Mouse (Mus musculus) testis, adult 2 months (tissue): ENCODE measurements around the gene Wsb2. TPM values are rescaled to one million over a fixed set of nuclear protein-coding genes. Genes with fewer than 3 reads are reported as not detected.

ENCODE experiments used
- H3K27ac ChIP-seq: fragments of 200-500 bp; 2 replicates; pipeline ENCODE4 v1.5.1; 2012; ENCODE audit warnings: low read depth, low read length; ENCODE audit not compliant: control insufficient read depth, insufficient read depth
- H3K27me3 ChIP-seq: fragments of 200-500 bp; 2 replicates; pipeline ENCODE4 v1.6.1; 2012; ENCODE audit warnings: mild to moderate bottlenecking, low read length, moderate library complexity; ENCODE audit not compliant: control insufficient read depth, insufficient read depth
- H3K36me3 ChIP-seq: fragments of 200-500 bp; 2 replicates; pipeline ENCODE4 v1.6.1; 2012; ENCODE audit warnings: mild to moderate bottlenecking, low read length; ENCODE audit not compliant: control insufficient read depth, insufficient read depth
- H3K4me1 ChIP-seq: fragments of 200-500 bp; 2 replicates; pipeline ENCODE4 v1.6.1; 2012; ENCODE audit warnings: low read length; ENCODE audit not compliant: control insufficient read depth, insufficient read depth
- H3K4me3 ChIP-seq: fragments of 200-500 bp; 2 replicates; pipeline ENCODE4 v1.5.1; 2012; ENCODE audit warnings: low read depth, mild to moderate bottlenecking, low read length, moderate library complexity, mixed read lengths; ENCODE audit not compliant: control insufficient read depth
- CTCF ChIP-seq: fragments of 200-500 bp; IDR thresholded peaks from 2 replicates; pipeline ENCODE4 v1.5.1; 2012; ENCODE audit warnings: low read depth, mild to moderate bottlenecking, inconsistent platforms, low read length, moderate library complexity; ENCODE audit not compliant: control insufficient read depth, insufficient read depth, insufficient replicate concordance
- POLR2A ChIP-seq: fragments of 200-500 bp; IDR thresholded peaks from 2 replicates; pipeline ENCODE4 v1.6.1; 2012; ENCODE audit warnings: low read depth, mild to moderate bottlenecking, inconsistent platforms, low read length, moderate library complexity; ENCODE audit not compliant: control insufficient read depth
- polyA plus RNA-seq: library from polyadenylated mRNA; depleted of rRNA; stranded (reverse); fragments of >200 nt; gene quantifications from 2 replicates; pipeline ENCODE4 v1.2.3, GENCODE M21; 2012

Gene Wsb2
- polyA plus RNA-seq, 1 experiment: 56.3 TPM

GRCm38 (mm10) chr5:117346281-117346680 lies 10.8 kb upstream of the Wsb2 start:
- no peak overlapping the region for H3K4me3 ChIP-seq
- peaks cover 5% of the 10 kb centered on the region for H3K4me1 ChIP-seq

GRCm38 (mm10) chr5:117347011-117347410 lies 10.1 kb upstream of the Wsb2 start:
- Histone ChIP-seq H3K4me3 (no peak overlapping the region), H3K27me3 (no peaks in the 10 kb centered on the region), H3K36me3 (no peaks in the 10 kb centered on the region), H3K4me1 (peaks cover 5% of the 10 kb centered on the region), H3K27ac (peak overlapping the region; percentile 36)
- TF ChIP-seq CTCF (no peak), POLR2A (no peak)

More at GRCm38 (mm10) chr5:117346281-117346680, 10.8 kb upstream of the Wsb2 start:
- H3K27me3 ChIP-seq: no peaks in the 10 kb centered on the region
- no peaks in the 10 kb centered on the region for H3K36me3 ChIP-seq
- peak overlapping the region; percentile 36; the same call in 1 of the 2 replicates for H3K27ac ChIP-seq
- TF ChIP-seq POLR2A (no peak), CTCF (no peak)

GRCm38 (mm10) chr5:117347838-117348237 lies 9.3 kb upstream of the Wsb2 start:
- Histone ChIP-seq H3K27me3 (no peaks in the 10 kb centered on the region), H3K4me3 (peak overlapping the region; percentile 74), H3K4me1 (peaks cover 5% of the 10 kb centered on the region), H3K27ac (peak overlapping the region; percentile 76; the same call in 1 of the 2 replicates), H3K36me3 (no peaks in the 10 kb centered on the region)
- TF ChIP-seq POLR2A: no peak
- TF ChIP-seq CTCF: no peak

- Histone ChIP-seq H3K27ac (peak overlapping the region; percentile 76; the same call in 1 of the 2 replicates), H3K4me3 (peak overlapping the region; percentile 87), H3K4me1 (peaks cover 5% of the 10 kb centered on the region), H3K27me3 (no peaks in the 10 kb centered on the region), H3K36me3 (no peaks in the 10 kb centered on the region)
- TF ChIP-seq POLR2A (0 out of 2 replicates have a peak, but pooled peaks have one; percentile 17), CTCF (no peak)
Observed at GRCm38 (mm10) chr5:117348279-117348678, 8.8 kb upstream of the Wsb2 start.

GRCm38 (mm10) chr5:117354121-117354520 lies 3.0 kb upstream of the Wsb2 start:
- Histone ChIP-seq H3K27ac (no peak overlapping the region), H3K27me3 (no peaks in the 10 kb centered on the region; the same call in 1 of the 2 replicates), H3K4me3 (no peak overlapping the region), H3K4me1 (peaks cover 12% of the 10 kb centered on the region), H3K36me3 (no peaks in the 10 kb centered on the region)
- TF ChIP-seq POLR2A (no peak), CTCF (no peak)

GRCm38 (mm10) chr5:117355648-117356303 lies 1.3 kb upstream of the Wsb2 start:
- TF ChIP-seq CTCF: no peak
- TF ChIP-seq POLR2A: no peak
- H3K27ac ChIP-seq: peak overlapping the region; percentile 10
- H3K4me1 ChIP-seq: peaks cover 19% of the 10 kb centered on the region

GRCm38 (mm10) chr5:117356365-117357128 lies 557 bp upstream of the Wsb2 start:
- H3K36me3 ChIP-seq: no peaks in the 10 kb centered on the region
- H3K4me3 ChIP-seq: peak overlapping the region; percentile 62
- TF ChIP-seq POLR2A: no peak
- TF ChIP-seq CTCF: no peak
- H3K4me1 ChIP-seq: peaks cover 22% of the 10 kb centered on the region
- no peaks in the 10 kb centered on the region; the same call in 1 of the 2 replicates for H3K27me3 ChIP-seq
- H3K27ac ChIP-seq: peak overlapping the region; percentile 10

More at GRCm38 (mm10) chr5:117355648-117356303, 1.3 kb upstream of the Wsb2 start:
- no peak overlapping the region for H3K4me3 ChIP-seq
- no peaks in the 10 kb centered on the region for H3K36me3 ChIP-seq
- no peaks in the 10 kb centered on the region; the same call in 1 of the 2 replicates for H3K27me3 ChIP-seq
